Comparison of ENCODE assay signal across 14 mouse cellular contexts in the genomic region with DNA sequence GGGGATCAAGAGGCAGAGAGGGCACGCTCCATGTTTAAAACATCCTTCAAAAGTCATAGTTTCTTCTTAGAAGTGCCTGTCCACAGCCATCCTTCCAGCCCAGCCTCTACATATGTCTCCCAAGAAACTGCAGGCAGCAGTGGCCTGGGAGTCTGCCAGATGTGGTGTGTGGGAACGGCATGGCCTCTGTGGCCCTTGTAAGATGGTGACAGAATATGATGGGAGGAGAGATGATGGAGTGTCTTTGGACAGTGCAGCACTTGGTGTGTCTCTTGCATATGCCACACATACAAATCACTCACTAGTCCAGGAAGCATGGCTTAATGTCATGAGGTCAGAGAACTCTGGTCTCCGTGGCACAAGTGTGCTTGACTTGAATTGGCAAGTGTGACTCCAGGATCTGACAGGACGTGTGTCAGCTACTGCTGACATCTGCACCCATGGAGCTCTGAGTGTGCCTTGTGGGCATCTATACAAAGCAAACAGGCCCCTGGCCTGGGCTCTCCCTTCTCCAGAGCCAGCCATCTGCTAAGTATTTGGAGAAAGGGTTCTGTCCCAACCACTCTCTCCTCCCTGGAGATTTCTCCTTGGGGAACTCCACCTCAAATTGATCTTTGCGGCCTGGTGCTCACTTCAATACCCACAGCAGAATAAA.
DNase-seq lines count a peak whose midpoint lies in the region; ATAC-seq and TF ChIP-seq lines count a peak whose summit lies in the region.
"Had no signal": no experiment of that assay in that cellular context is flagged by ENCODE, and none has a peak within 500 bp of the region (broad histone marks: within the 10 kb centered on the region; RNA-seq: fewer than 3 reads in every experiment).

No protein-coding gene starts in this region.

- no peak overlapping the region for H3K4me3 ChIP-seq in lung, embryonic 14.5 days (ENCODE audit: low read depth, low read length)
- no peak overlapping the region for H3K4me3 ChIP-seq in lung, adult 2 months (replicated peaks; ENCODE audit: extremely low read depth, low read depth, low read length)
- H3K4me3 ChIP-seq in embryonic facial prominence, embryonic 15.5 days (replicated peaks): no peak overlapping the region
- no peak overlapping the region for H3K4me3 ChIP-seq in hindbrain, postnatal 0 days (ENCODE audit: low read length)
- H3K4me3 ChIP-seq in midbrain, embryonic 14.5 days (replicated peaks; ENCODE audit: low read depth, low read length): no peak overlapping the region
- H3K4me3 ChIP-seq: erythroblast, embryonic 14.5 days; gastrocnemius, adult 2 months; heart, embryonic 15.5 days; left cerebral cortex, adult 2 months; liver, embryonic 13.5 days had no signal

- WGBS in lung, embryonic 14.5 days: 48% methylated on average over 5 of the region's 5 CpGs
- WGBS in lung, adult 2 months: 60% methylated on average over 5 of the region's 5 CpGs
- WGBS in embryonic facial prominence, embryonic 15.5 days: 48% methylated on average over 5 of the region's 5 CpGs
- WGBS in hindbrain, postnatal 0 days: 42% methylated on average over 5 of the region's 5 CpGs
- 56% methylated on average over 5 of the region's 5 CpGs for WGBS in midbrain, embryonic 14.5 days

- no peak overlapping the region for H3K9ac ChIP-seq in lung, embryonic 14.5 days
- H3K9ac ChIP-seq in embryonic facial prominence, embryonic 15.5 days: no peak overlapping the region
- no peak overlapping the region for H3K9ac ChIP-seq in hindbrain, postnatal 0 days (replicated peaks; ENCODE audit: low read length)
- no peak overlapping the region for H3K9ac ChIP-seq in midbrain, embryonic 14.5 days (replicated peaks; ENCODE audit: low read length)
- H3K9ac ChIP-seq: heart, embryonic 15.5 days; liver, embryonic 13.5 days had no signal

- no peaks in the 10 kb centered on the region for H3K36me3 ChIP-seq in lung, embryonic 14.5 days (ENCODE audit: insufficient read depth)
- no peaks in the 10 kb centered on the region for H3K36me3 ChIP-seq in embryonic facial prominence, embryonic 15.5 days
- H3K36me3 ChIP-seq in hindbrain, postnatal 0 days (ENCODE audit: insufficient read depth, low read length): no peaks in the 10 kb centered on the region
- H3K36me3 ChIP-seq in midbrain, embryonic 14.5 days (ENCODE audit: control insufficient read depth, insufficient read depth, low read length): no peaks in the 10 kb centered on the region
- H3K36me3 ChIP-seq: heart, embryonic 15.5 days; liver, embryonic 13.5 days had no signal

- TF ChIP-seq POLR2A in lung, adult 2 months (IDR thresholded peaks at IDR 0.05; ENCODE audit: borderline replicate concordance, extremely low read depth, low read depth, low read length): no peak

- DNase-seq in lung, embryonic 14.5 days: peak; percentile 65
- no peak for DNase-seq in lung, adult 2 months
- DNase-seq in hindbrain, postnatal 0 days (ENCODE audit: low spot score): no peak
- peak; percentile 26 for DNase-seq in midbrain, embryonic 14.5 days
- DNase-seq in urinary bladder, postnatal 14 days (ENCODE audit: low spot score): no peak
- no peak for DNase-seq in gastrocnemius, postnatal 25 days
- DNase-seq: adrenal gland, postnatal 36 days; gastrocnemius, adult 2 months; liver, embryonic 13.5 days had no signal

- H3K4me1 ChIP-seq in lung, embryonic 14.5 days (ENCODE audit: insufficient read depth): 0 out of 2 replicates have a peak, but pooled peaks cover 4% of the 10 kb centered on the region
- no peaks in the 10 kb centered on the region for H3K4me1 ChIP-seq in lung, adult 2 months (ENCODE audit: control insufficient read depth, insufficient read depth, low read length)
- peaks cover 22% of the 10 kb centered on the region for H3K4me1 ChIP-seq in embryonic facial prominence, embryonic 15.5 days
- H3K4me1 ChIP-seq in hindbrain, postnatal 0 days (ENCODE audit: insufficient read depth, low read length): peaks cover 17% of the 10 kb centered on the region
- H3K4me1 ChIP-seq in midbrain, embryonic 14.5 days (ENCODE audit: control insufficient read depth, insufficient read depth, low read length): peaks cover 17% of the 10 kb centered on the region
- H3K4me1 ChIP-seq: heart, embryonic 15.5 days; liver, embryonic 13.5 days had no signal

- TF ChIP-seq CTCF in lung, embryonic 14.5 days (IDR thresholded peaks at IDR 0.05; ENCODE audit: low read depth): no peak
- no peak for TF ChIP-seq CTCF in lung, adult 2 months (IDR thresholded peaks at IDR 0.05; ENCODE audit: insufficient read depth, low read length)
- TF ChIP-seq CTCF in hindbrain, postnatal 0 days (IDR thresholded peaks at IDR 0.05; ENCODE audit: low read depth): no peak

- no peak overlapping the region for H3K4me2 ChIP-seq in lung, embryonic 14.5 days
- H3K4me2 ChIP-seq in embryonic facial prominence, embryonic 15.5 days (replicated peaks): no peak overlapping the region
- H3K4me2 ChIP-seq in hindbrain, postnatal 0 days (ENCODE audit: low read depth, low read length): no peak overlapping the region
- H3K4me2 ChIP-seq in midbrain, embryonic 14.5 days (ENCODE audit: low read length): no peak overlapping the region
- H3K4me2 ChIP-seq: heart, embryonic 15.5 days; liver, embryonic 13.5 days had no signal

- H3K27me3 ChIP-seq in lung, embryonic 14.5 days (ENCODE audit: insufficient read depth, low read length): no peaks in the 10 kb centered on the region
- H3K27me3 ChIP-seq in embryonic facial prominence, embryonic 15.5 days: no peaks in the 10 kb centered on the region
- H3K27me3 ChIP-seq in hindbrain, postnatal 0 days (ENCODE audit: insufficient read depth, low read length): no peaks in the 10 kb centered on the region
- H3K27me3 ChIP-seq in midbrain, embryonic 14.5 days (ENCODE audit: control insufficient read depth, insufficient read depth, low read length): no peaks in the 10 kb centered on the region
- H3K27me3 ChIP-seq: heart, embryonic 15.5 days; liver, embryonic 13.5 days had no signal

- ATAC-seq in lung, embryonic 14.5 days (ENCODE audit: insufficient read depth): peak; percentile 62; the same call in 1 of the 2 replicates
- no peak for ATAC-seq in embryonic facial prominence, embryonic 15.5 days (ENCODE audit: insufficient number of reproducible peaks, low FRiP score, low TSS enrichment, low read depth)
- no peak for ATAC-seq in hindbrain, postnatal 0 days
- no peak for ATAC-seq in midbrain, embryonic 14.5 days (ENCODE audit: low FRiP score, low TSS enrichment)
- ATAC-seq: intestine, embryonic 16.5 days had no signal

- no peaks in the 10 kb centered on the region for H3K9me3 ChIP-seq in lung, embryonic 14.5 days (ENCODE audit: low read depth, low read length)
- no peaks in the 10 kb centered on the region for H3K9me3 ChIP-seq in embryonic facial prominence, embryonic 15.5 days (replicated peaks)
- H3K9me3 ChIP-seq in hindbrain, postnatal 0 days (ENCODE audit: low read length): no peaks in the 10 kb centered on the region
- H3K9me3 ChIP-seq in midbrain, embryonic 14.5 days (ENCODE audit: control insufficient read depth, low read length): no peaks in the 10 kb centered on the region
- H3K9me3 ChIP-seq: heart, embryonic 15.5 days; liver, embryonic 13.5 days had no signal

- H3K27ac ChIP-seq in lung, embryonic 14.5 days (ENCODE audit: low read depth): no peak overlapping the region
- peak overlapping the region; percentile 71 for H3K27ac ChIP-seq in embryonic facial prominence, embryonic 15.5 days (replicated peaks)
- peak overlapping the region; percentile 60; the same call in 1 of the 2 replicates for H3K27ac ChIP-seq in hindbrain, postnatal 0 days
- peak overlapping the region; percentile 39; the same call in 1 of the 2 replicates for H3K27ac ChIP-seq in midbrain, embryonic 14.5 days (replicated peaks; ENCODE audit: low read depth, low read length)
- H3K27ac ChIP-seq: gastrocnemius, adult 2 months; heart, embryonic 15.5 days; left cerebral cortex, adult 2 months; liver, embryonic 13.5 days had no signal

Comparison
In these comparisons a context has a peak if more than half of its experiments do, and no peak if none do; other contexts are left out.
1. DNase-seq: peak in lung, embryonic 14.5 days (single experiment) and midbrain, embryonic 14.5 days (single experiment); none in lung, adult 2 months (single experiment), hindbrain, postnatal 0 days (single experiment), urinary bladder, postnatal 14 days (single experiment) and gastrocnemius, postnatal 25 days (single experiment).